Mouse (Mus musculus): ENCODE results near the gene Eif2b4. TPM values are rescaled to one million over a fixed set of nuclear protein-coding genes. Genes with fewer than 3 reads are reported as not detected.

Gene Eif2b4
- polyA plus RNA-seq, 1 experiment from 2014 or later: 55.5 TPM

DNA sequence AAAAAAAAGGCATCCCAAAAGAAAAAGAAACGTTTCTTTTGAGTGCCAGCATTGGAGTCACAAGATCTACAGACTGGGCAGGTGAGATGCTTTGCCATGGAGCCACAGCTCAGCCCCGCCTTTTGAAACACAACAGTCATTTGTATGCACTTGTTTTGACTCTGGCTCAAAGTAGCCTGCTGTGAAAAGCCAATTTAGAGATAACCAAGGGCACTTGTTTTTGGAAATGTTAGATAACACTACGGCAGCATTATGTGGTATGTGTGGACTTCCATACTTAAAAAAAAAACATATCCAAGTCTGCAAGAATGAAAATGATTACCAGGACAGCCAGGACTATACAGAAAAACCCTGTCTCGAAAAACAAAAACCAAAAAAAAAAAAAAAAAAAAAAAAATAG, 9.6 kb downstream of the Eif2b4 start:
- peaks cover 8% of the 10 kb centered on the region; the same call in 1 of the 2 replicates for H3K4me1 ChIP-seq (ENCODE audit: control insufficient read depth, insufficient read depth, low read length)
- no peak overlapping the region for H3K9ac ChIP-seq (ENCODE audit: low read depth, low read length)
- no peaks in the 10 kb centered on the region for H3K27me3 ChIP-seq (replicated peaks; ENCODE audit: control insufficient read depth, insufficient read depth, low read length)
- H3K27ac ChIP-seq (replicated peaks; ENCODE audit: low read depth, low read length): no peak overlapping the region
- H3K4me3 ChIP-seq (ENCODE audit: low read depth, low read length): no peak overlapping the region
- H3K36me3 ChIP-seq (ENCODE audit: control insufficient read depth, insufficient read depth, low read length): peaks cover 20% of the 10 kb centered on the region
- no peaks in the 10 kb centered on the region for H3K9me3 ChIP-seq (ENCODE audit: control insufficient read depth, low read length)
- no peak for DNase-seq (ENCODE audit: low spot score)
- 58% methylated on average over 4 of the region's 4 CpGs for WGBS
- no peak for ATAC-seq (ENCODE audit: low read depth)
- H3K4me2 ChIP-seq (ENCODE audit: low read depth, low read length): no peak overlapping the region

DNA sequence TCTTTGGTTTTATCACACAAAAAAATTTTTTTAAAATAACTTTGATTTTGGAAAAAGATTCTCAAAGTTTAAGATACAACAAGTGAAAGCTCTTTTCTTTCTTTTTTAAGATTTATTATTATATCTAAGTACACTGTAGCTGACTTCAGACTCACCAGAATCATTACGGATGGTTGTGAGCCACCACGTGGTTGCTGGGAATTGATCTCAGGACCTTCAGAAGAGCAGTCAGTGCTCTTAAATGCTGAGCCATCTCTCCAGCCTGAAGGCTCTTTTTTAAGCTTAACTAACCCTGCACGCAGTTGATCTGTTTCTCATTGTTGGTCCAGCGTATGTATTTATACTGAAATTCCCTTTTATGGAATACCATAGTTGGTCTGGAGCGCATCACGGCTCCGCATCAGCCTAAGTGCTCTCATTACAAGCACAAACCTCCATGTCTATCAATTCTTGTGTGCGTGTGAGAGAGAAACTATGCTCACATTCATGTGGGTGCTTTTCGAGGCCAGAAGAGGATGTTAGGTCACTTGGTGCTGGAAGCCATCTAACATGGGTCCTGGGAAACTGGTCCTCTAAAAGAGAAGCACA, 12.0 kb downstream of the Eif2b4 start:
- ATAC-seq (ENCODE audit: low read depth): no peak
- WGBS: 93% methylated on average over 9 of the region's 9 CpGs
- no peaks in the 10 kb centered on the region for H3K9me3 ChIP-seq (ENCODE audit: control insufficient read depth, low read length)
- no peak for DNase-seq (ENCODE audit: low spot score)
- H3K27ac ChIP-seq (replicated peaks; ENCODE audit: low read depth, low read length): peak overlapping the region; percentile 97; the same call in 1 of the 2 replicates
- no peak overlapping the region for H3K4me3 ChIP-seq (ENCODE audit: low read depth, low read length)
- H3K9ac ChIP-seq (ENCODE audit: low read depth, low read length): no peak overlapping the region
- peaks cover 10% of the 10 kb centered on the region; the same call in 1 of the 2 replicates for H3K4me1 ChIP-seq (ENCODE audit: control insufficient read depth, insufficient read depth, low read length)
- H3K27me3 ChIP-seq (replicated peaks; ENCODE audit: control insufficient read depth, insufficient read depth, low read length): no peaks in the 10 kb centered on the region
- no peaks in the 10 kb centered on the region; the same call in 1 of the 2 replicates for H3K36me3 ChIP-seq (ENCODE audit: control insufficient read depth, insufficient read depth, low read length)
- H3K4me2 ChIP-seq (ENCODE audit: low read depth, low read length): no peak overlapping the region; the same call in 1 of the 2 replicates

DNA sequence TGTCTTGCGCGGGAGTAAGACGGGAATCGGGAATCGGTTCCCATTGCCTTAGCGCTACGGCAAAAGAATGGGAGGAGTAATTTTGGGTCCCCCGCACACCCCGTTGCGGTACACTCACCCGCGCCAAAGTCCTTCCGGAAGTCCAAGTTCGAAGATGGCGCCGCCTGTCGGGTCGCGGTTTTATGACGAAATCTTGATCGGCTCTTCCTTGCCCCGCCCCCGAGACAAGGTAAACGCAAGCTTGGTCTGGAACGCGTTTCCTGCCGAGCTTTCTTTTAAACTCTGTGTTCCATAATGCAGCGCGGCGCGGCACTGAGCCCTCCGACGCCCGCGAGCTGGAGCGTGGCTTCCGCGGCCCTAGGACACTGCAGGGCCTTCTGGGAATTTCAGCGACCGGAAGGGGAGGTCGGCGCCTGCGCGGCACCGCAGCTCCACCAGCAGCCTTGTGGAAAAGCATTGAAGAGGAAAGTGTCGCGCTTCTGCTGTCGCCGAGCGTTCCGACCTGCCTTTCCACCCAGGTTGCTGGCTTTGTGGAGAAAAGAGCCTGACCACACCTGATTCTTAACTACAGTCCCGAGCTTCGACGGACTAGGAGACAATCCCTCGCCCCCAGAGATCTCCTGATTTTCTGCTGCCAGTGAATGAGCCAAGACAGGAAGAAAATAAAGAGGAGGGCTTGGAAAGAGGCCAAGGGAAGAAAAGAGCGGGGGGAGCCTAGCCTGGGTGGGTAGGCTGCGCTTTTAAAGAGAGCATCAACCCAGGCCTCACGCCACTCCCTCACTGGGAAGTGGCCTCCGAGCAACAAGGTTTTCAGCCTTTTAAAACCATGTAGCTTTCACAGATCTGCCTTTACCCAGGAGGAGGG, 13.2 kb downstream of the Eif2b4 start, which contains the start of the genes Gm29609 and Gtf3c2:
Gene Gm29609 (minus strand): TSS at position 146 of the 865 bp plus-strand sequence.
Gene Gtf3c2 (minus strand): TSS at position 379 of the 865 bp plus-strand sequence.
- H3K4me3 ChIP-seq (ENCODE audit: low read depth, low read length): peak within 1 kb of the TSS; percentile 83
- H3K4me2 ChIP-seq (ENCODE audit: low read depth, low read length): peak within 1 kb of the TSS; percentile 78
- peaks cover 4% of the 10 kb centered on the region; the same call in 1 of the 2 replicates for H3K36me3 ChIP-seq (ENCODE audit: control insufficient read depth, insufficient read depth, low read length)
- peak; percentile 98 for ATAC-seq (ENCODE audit: low read depth)
- H3K4me1 ChIP-seq (ENCODE audit: control insufficient read depth, insufficient read depth, low read length): peaks cover 10% of the 10 kb centered on the region; the same call in 1 of the 2 replicates
- H3K9ac ChIP-seq (ENCODE audit: low read depth, low read length): peak within 1 kb of the TSS; percentile 77
- WGBS: under 1% methylated on average over 51 of the region's 59 CpGs
- H3K27ac ChIP-seq (replicated peaks; ENCODE audit: low read depth, low read length): peak within 1 kb of the TSS; percentile 97
- peak; percentile 98 for DNase-seq (ENCODE audit: low spot score)
- no peaks in the 10 kb centered on the region for H3K9me3 ChIP-seq (ENCODE audit: control insufficient read depth, low read length)
- H3K27me3 ChIP-seq (replicated peaks; ENCODE audit: control insufficient read depth, insufficient read depth, low read length): no peaks in the 10 kb centered on the region

DNA sequence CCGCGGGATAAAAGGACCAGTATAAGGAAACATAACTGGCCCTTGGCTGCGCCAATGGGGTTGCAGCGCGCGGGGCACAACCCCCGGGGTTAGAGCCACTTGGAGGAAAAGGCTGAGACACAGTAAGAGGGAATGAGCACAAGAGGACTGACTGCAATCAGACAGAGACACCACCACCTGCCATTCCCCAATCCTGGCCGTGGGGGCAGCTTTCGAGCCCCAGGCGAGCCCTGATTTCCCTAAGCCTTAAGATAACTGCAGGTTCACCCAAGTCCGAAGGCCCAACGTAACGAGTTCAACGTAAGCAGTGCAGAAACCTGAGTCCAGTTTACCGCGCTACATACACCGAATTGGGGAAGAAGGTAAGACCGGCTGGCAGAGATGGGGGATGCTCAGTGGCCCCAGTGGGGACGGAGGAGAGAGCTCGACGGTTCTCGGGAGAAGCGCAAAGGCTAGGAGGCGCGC, 13.9 kb downstream of the Eif2b4 start:
- Histone ChIP-seq H3K9ac (ENCODE audit: low read depth, low read length) (peak overlapping the region; percentile 77), H3K4me1 (ENCODE audit: control insufficient read depth, insufficient read depth, low read length) (peaks cover 10% of the 10 kb centered on the region; the same call in 1 of the 2 replicates), H3K27me3 (replicated peaks; ENCODE audit: control insufficient read depth, insufficient read depth, low read length) (no peaks in the 10 kb centered on the region), H3K4me3 (ENCODE audit: low read depth, low read length) (peak overlapping the region; percentile 83), H3K27ac (replicated peaks; ENCODE audit: low read depth, low read length) (peak overlapping the region; percentile 97), H3K4me2 (ENCODE audit: low read depth, low read length) (peak overlapping the region; percentile 78), H3K36me3 (ENCODE audit: control insufficient read depth, insufficient read depth, low read length) (peaks cover 7% of the 10 kb centered on the region), H3K9me3 (ENCODE audit: control insufficient read depth, low read length) (no peaks in the 10 kb centered on the region)
- under 1% methylated on average over 22 of the region's 25 CpGs for WGBS
- DNase-seq (ENCODE audit: low spot score) (peak; percentile 12), ATAC-seq (ENCODE audit: low read depth) (peak; percentile 51)

DNA sequence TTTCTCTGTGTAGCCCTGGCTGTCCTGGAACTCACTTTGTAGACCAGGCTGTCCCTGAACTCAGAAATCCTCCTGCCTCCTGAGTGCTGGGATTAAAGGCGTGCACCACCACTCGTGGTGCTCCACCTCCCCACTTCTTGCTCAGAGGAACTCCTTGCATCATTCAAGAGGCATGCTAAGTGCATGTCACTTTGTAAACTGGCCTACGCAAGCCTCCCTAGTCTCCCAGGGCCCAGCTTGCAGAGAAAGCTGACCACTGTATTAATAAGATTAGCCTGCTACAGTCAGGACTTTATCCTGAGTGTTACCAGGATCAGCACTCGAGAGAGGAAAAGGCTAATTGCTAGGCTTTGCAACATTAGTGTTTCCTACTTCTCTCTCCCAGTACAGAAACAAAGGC, 24.6 kb downstream of the Eif2b4 start:
- H3K27ac ChIP-seq (replicated peaks; ENCODE audit: low read depth, low read length): no peak overlapping the region
- no peak for DNase-seq (ENCODE audit: low spot score)
- H3K4me1 ChIP-seq (ENCODE audit: control insufficient read depth, insufficient read depth, low read length): no peaks in the 10 kb centered on the region
- no peaks in the 10 kb centered on the region for H3K9me3 ChIP-seq (ENCODE audit: control insufficient read depth, low read length)
- H3K4me2 ChIP-seq (ENCODE audit: low read depth, low read length): no peak overlapping the region
- H3K36me3 ChIP-seq (ENCODE audit: control insufficient read depth, insufficient read depth, low read length): peaks cover 92% of the 10 kb centered on the region
- no peaks in the 10 kb centered on the region for H3K27me3 ChIP-seq (replicated peaks; ENCODE audit: control insufficient read depth, insufficient read depth, low read length)
- no peak for ATAC-seq (ENCODE audit: low read depth)
- no peak overlapping the region for H3K9ac ChIP-seq (ENCODE audit: low read depth, low read length)
- H3K4me3 ChIP-seq (ENCODE audit: low read depth, low read length): no peak overlapping the region
- 92% methylated on average over 4 of the region's 4 CpGs for WGBS

DNA sequence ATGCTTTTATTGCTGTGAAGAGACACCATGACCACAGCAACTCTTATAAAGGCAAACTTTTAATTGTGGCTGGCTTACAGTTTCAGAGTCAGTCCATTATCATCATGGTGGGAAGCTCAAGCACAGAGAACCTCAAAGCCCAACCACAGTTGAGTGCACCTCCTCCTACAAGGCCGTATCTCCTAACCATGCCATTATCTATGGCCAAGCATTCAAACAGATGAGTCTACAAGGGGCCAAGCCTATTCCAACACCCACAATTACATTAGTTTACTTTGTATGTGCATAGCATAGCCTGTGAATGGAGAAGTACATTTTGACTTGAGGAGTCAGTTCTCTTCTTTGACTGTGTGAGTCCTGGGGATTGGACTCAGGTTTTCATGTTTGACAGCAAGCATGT, 28.4 kb downstream of the Eif2b4 start:
- Histone ChIP-seq H3K9me3 (ENCODE audit: control insufficient read depth, low read length) (no peaks in the 10 kb centered on the region), H3K4me1 (ENCODE audit: control insufficient read depth, insufficient read depth, low read length) (no peaks in the 10 kb centered on the region), H3K4me3 (ENCODE audit: low read depth, low read length) (no peak overlapping the region), H3K27me3 (replicated peaks; ENCODE audit: control insufficient read depth, insufficient read depth, low read length) (no peaks in the 10 kb centered on the region), H3K27ac (replicated peaks; ENCODE audit: low read depth, low read length) (no peak overlapping the region), H3K36me3 (ENCODE audit: control insufficient read depth, insufficient read depth, low read length) (peaks cover 97% of the 10 kb centered on the region), H3K4me2 (ENCODE audit: low read depth, low read length) (no peak overlapping the region), H3K9ac (ENCODE audit: low read depth, low read length) (no peak overlapping the region)
- no peak for ATAC-seq (ENCODE audit: low read depth)
- no peak for DNase-seq (ENCODE audit: low spot score)
- WGBS: 90% methylated on average over 1 of the region's 1 CpGs

DNA sequence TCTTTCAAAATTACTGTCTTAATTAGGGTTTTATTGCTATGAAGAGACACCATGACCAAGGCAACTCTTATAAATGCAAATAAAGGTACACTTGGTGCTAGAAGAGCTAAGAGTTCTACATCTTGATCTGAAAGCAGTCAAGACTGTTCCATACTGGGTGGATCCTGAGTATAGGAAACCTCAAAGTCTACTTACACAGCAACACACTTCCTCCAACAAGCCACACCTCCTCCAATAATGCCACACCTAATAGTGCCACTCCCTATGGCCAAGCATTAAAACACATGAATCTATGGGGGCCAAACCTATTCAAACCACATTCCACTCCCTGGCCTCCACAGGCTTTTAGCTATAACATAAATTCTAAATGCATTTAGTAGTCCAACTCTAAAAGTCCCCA, 30.8 kb downstream of the Eif2b4 start:
- H3K36me3 ChIP-seq (ENCODE audit: control insufficient read depth, insufficient read depth, low read length): peaks cover 97% of the 10 kb centered on the region
- H3K27ac ChIP-seq (replicated peaks; ENCODE audit: low read depth, low read length): no peak overlapping the region
- H3K4me3 ChIP-seq (ENCODE audit: low read depth, low read length): no peak overlapping the region
- no peak for ATAC-seq (ENCODE audit: low read depth)
- no peaks in the 10 kb centered on the region for H3K27me3 ChIP-seq (replicated peaks; ENCODE audit: control insufficient read depth, insufficient read depth, low read length)
- no peaks in the 10 kb centered on the region for H3K9me3 ChIP-seq (ENCODE audit: control insufficient read depth, low read length)
- H3K9ac ChIP-seq (ENCODE audit: low read depth, low read length): no peak overlapping the region
- H3K4me1 ChIP-seq (ENCODE audit: control insufficient read depth, insufficient read depth, low read length): no peaks in the 10 kb centered on the region
- DNase-seq (ENCODE audit: low spot score): no peak
- H3K4me2 ChIP-seq (ENCODE audit: low read depth, low read length): no peak overlapping the region

DNA sequence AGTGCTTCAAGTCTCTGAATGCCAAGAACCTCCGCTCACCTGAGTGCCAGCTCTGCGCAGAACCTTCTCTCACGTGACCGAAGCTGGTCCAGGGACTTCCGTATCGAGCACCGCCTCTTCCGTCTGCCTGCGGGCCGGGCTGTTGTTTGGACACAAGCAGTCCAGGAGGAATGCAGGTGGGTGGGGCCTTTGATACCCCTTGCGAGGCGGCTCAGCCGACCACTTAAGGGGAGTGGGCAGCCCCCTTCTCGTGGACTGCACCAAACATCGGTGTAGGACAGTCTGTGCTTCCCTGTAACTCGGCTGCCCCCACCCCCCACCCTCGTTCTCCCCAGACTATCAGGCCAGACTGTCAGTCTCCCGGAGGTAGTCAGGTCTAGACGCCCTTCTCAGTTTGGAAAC, 39.1 kb downstream of the Eif2b4 start, which contains the start of gene Mpv17:
Gene Mpv17 (minus strand): TSS at position 100 of the 402 bp plus-strand sequence.
- Histone ChIP-seq H3K9ac (ENCODE audit: low read depth, low read length) (peak within 1 kb of the TSS; percentile 67), H3K9me3 (ENCODE audit: control insufficient read depth, low read length) (no peaks in the 10 kb centered on the region), H3K36me3 (ENCODE audit: control insufficient read depth, insufficient read depth, low read length) (peaks cover 42% of the 10 kb centered on the region), H3K4me2 (ENCODE audit: low read depth, low read length) (peak within 1 kb of the TSS; percentile 53), H3K27ac (replicated peaks; ENCODE audit: low read depth, low read length) (peak within 1 kb of the TSS; percentile 67), H3K4me3 (ENCODE audit: low read depth, low read length) (peak within 1 kb of the TSS; percentile 56), H3K27me3 (replicated peaks; ENCODE audit: control insufficient read depth, insufficient read depth, low read length) (no peaks in the 10 kb centered on the region), H3K4me1 (ENCODE audit: control insufficient read depth, insufficient read depth, low read length) (peaks cover 5% of the 10 kb centered on the region; the same call in 1 of the 2 replicates)
- under 1% methylated on average over 19 of the region's 19 CpGs for WGBS
- peak; percentile 95 for DNase-seq (ENCODE audit: low spot score)
- ATAC-seq (ENCODE audit: low read depth): peak; percentile 96

Measured in embryonic facial prominence, embryonic 14.5 days (tissue).